24 mouse cellular contexts compared by ENCODE assay signal in genomic region chr2:152777081-152777480, GRCm38 (mm10). TPM values are rescaled to one million over a fixed set of nuclear protein-coding genes. Genes with fewer than 3 reads are reported as not detected.
A peak's percentile ranks its signal among the peaks of the same experiment; 100 is the strongest.
DNase-seq lines count a peak whose midpoint lies in the region; ATAC-seq and TF ChIP-seq lines count a peak whose summit lies in the region.
"Had no signal": no experiment of that assay in that cellular context is flagged by ENCODE, and none has a peak within 500 bp of the region (broad histone marks: within the 10 kb centered on the region; RNA-seq: fewer than 3 reads in every experiment).

No protein-coding gene starts in this region.

- no peaks in the 10 kb centered on the region for H3K27me3 ChIP-seq in midbrain, embryonic 11.5 days (ENCODE audit: control insufficient read depth, insufficient read depth, low read length)
- no peaks in the 10 kb centered on the region for H3K27me3 ChIP-seq in midbrain, embryonic 16.5 days (ENCODE audit: control insufficient read depth, insufficient read depth, low read depth, low read length)
- no peaks in the 10 kb centered on the region for H3K27me3 ChIP-seq in thymus, adult 2 months (ENCODE audit: control insufficient read depth, insufficient read depth, low read length)
- H3K27me3 ChIP-seq in kidney, embryonic 15.5 days, result no peaks in the 10 kb centered on the region
- H3K27me3 ChIP-seq: CH12.LX; embryonic facial prominence, embryonic 12.5 days; forebrain, embryonic 13.5 days; forebrain, embryonic 15.5 days; Patski had no signal

- no peak for DNase-seq in layer of hippocampus, adult 2 months (ENCODE audit: low spot score in 2 of 2)
- DNase-seq in layer of hippocampus, postnatal 25 days (ENCODE audit: extremely low spot score in 1 of 2, low spot score in 1 of 2), result no peak
- DNase-seq in midbrain, embryonic 11.5 days (ENCODE audit: low spot score, missing footprints), result peak; percentile 65
- DNase-seq in thymus, adult 2 months, result no peak
- DNase-seq in thymus, postnatal 10 days (ENCODE audit: low spot score in 2 of 2), result no peak
- DNase-seq: adrenal gland, adult 8-10 months; adrenal gland, postnatal 14 days; adrenal gland, postnatal 36 days; B cell, adult 2 months; cerebellum, adult 11-12 months; cerebellum, adult 2 months; cerebellum, adult 9-10 months; cerebellum, postnatal 10 days had no signal

- H3K4me3 ChIP-seq in layer of hippocampus, adult 2 months, result no peak overlapping the region
- no peak overlapping the region for H3K4me3 ChIP-seq in midbrain, embryonic 11.5 days (ENCODE audit: low read depth, low read length)
- H3K4me3 ChIP-seq in midbrain, embryonic 16.5 days (ENCODE audit: low read depth, low read length), result no peak overlapping the region
- H3K4me3 ChIP-seq in thymus, adult 2 months (ENCODE audit: control insufficient read depth, insufficient read depth, low read length), result no peak overlapping the region
- H3K4me3 ChIP-seq in kidney, embryonic 15.5 days (replicated peaks), result no peak overlapping the region
- H3K4me3 ChIP-seq: embryonic facial prominence, embryonic 10.5 days; embryonic facial prominence, embryonic 12.5 days; forebrain, embryonic 13.5 days; forebrain, embryonic 15.5 days had no signal

- H3K4me2 ChIP-seq in midbrain, embryonic 11.5 days, result no peak overlapping the region
- H3K4me2 ChIP-seq in midbrain, embryonic 16.5 days (ENCODE audit: low read length), result no peak overlapping the region
- no peak overlapping the region for H3K4me2 ChIP-seq in kidney, embryonic 15.5 days
- H3K4me2 ChIP-seq: embryonic facial prominence, embryonic 12.5 days; forebrain, embryonic 13.5 days; forebrain, embryonic 15.5 days had no signal

- peak overlapping the region; percentile 90 for H3K27ac ChIP-seq in layer of hippocampus, adult 2 months
- no peak overlapping the region for H3K27ac ChIP-seq in midbrain, embryonic 11.5 days (ENCODE audit: low read depth, low read length)
- H3K27ac ChIP-seq in midbrain, embryonic 16.5 days (ENCODE audit: low read length), result no peak overlapping the region
- H3K27ac ChIP-seq in thymus, adult 2 months (ENCODE audit: control insufficient read depth, insufficient read depth, low read length), result peak overlapping the region; percentile 1; the same call in 1 of the 2 replicates
- no peak overlapping the region for H3K27ac ChIP-seq in kidney, embryonic 15.5 days
- H3K27ac ChIP-seq: embryonic facial prominence, embryonic 10.5 days; embryonic facial prominence, embryonic 12.5 days; forebrain, embryonic 13.5 days; forebrain, embryonic 15.5 days had no signal

- no peaks in the 10 kb centered on the region for H3K9me3 ChIP-seq in midbrain, embryonic 11.5 days (ENCODE audit: control insufficient read depth, low read length)
- H3K9me3 ChIP-seq in midbrain, embryonic 16.5 days (replicated peaks; ENCODE audit: control insufficient read depth, low read length, poor library complexity, severe bottlenecking), result no peaks in the 10 kb centered on the region
- no peaks in the 10 kb centered on the region for H3K9me3 ChIP-seq in kidney, embryonic 15.5 days (replicated peaks)
- H3K9me3 ChIP-seq: embryonic facial prominence, embryonic 10.5 days; embryonic facial prominence, embryonic 12.5 days; forebrain, embryonic 13.5 days; forebrain, embryonic 15.5 days; G1E had no signal

- no peak for TF ChIP-seq CTCF in layer of hippocampus, adult 2 months (conservative IDR thresholded peaks at IDR 0.05)
- no peak for TF ChIP-seq CTCF in thymus, adult 2 months (IDR thresholded peaks at IDR 0.05; ENCODE audit: borderline replicate concordance, control insufficient read depth, extremely low read depth, insufficient read depth, low read length, poor library complexity)

- no peak for ATAC-seq in midbrain, embryonic 11.5 days (ENCODE audit: low FRiP score)
- ATAC-seq in midbrain, embryonic 16.5 days, result no peak
- ATAC-seq in kidney, embryonic 15.5 days (replicated peaks; ENCODE audit: low FRiP score), result no peak
- ATAC-seq: activated CD4-positive, CD25-positive, alpha-beta regulatory T cell, adult 4 months; CD4-positive, CD25-positive, alpha-beta regulatory T cell, adult 4 months; forebrain, embryonic 13.5 days; forebrain, embryonic 15.5 days; Patski had no signal

- no peak for TF ChIP-seq POLR2A in thymus, adult 2 months (IDR thresholded peaks at IDR 0.05; ENCODE audit: control insufficient read depth, extremely low read depth, insufficient read depth, low read length, poor library complexity)

- H3K36me3 ChIP-seq in midbrain, embryonic 11.5 days (ENCODE audit: control insufficient read depth, insufficient read depth, low read length), result peaks cover 6% of the 10 kb centered on the region; the same call in 1 of the 2 replicates
- no peaks in the 10 kb centered on the region for H3K36me3 ChIP-seq in midbrain, embryonic 16.5 days (ENCODE audit: control insufficient read depth, insufficient read depth, low read length)
- peaks cover 30% of the 10 kb centered on the region for H3K36me3 ChIP-seq in thymus, adult 2 months (ENCODE audit: control insufficient read depth, insufficient read depth, low read length)
- peaks cover 46% of the 10 kb centered on the region for H3K36me3 ChIP-seq in kidney, embryonic 15.5 days

- no peak overlapping the region for H3K9ac ChIP-seq in midbrain, embryonic 11.5 days (ENCODE audit: low read length)
- no peak overlapping the region for H3K9ac ChIP-seq in midbrain, embryonic 16.5 days (ENCODE audit: low read depth, low read length)
- H3K9ac ChIP-seq in kidney, embryonic 15.5 days, result no peak overlapping the region
- H3K9ac ChIP-seq: embryonic facial prominence, embryonic 12.5 days; forebrain, embryonic 13.5 days; forebrain, embryonic 15.5 days had no signal

- WGBS in midbrain, embryonic 11.5 days, result 88% methylated on average over 3 of the region's 3 CpGs
- 85% methylated on average over 3 of the region's 3 CpGs for WGBS in midbrain, embryonic 16.5 days
- WGBS in thymus, adult 2 months, result 94% methylated on average over 3 of the region's 3 CpGs
- 85% methylated on average over 3 of the region's 3 CpGs for WGBS in kidney, embryonic 15.5 days

- no peaks in the 10 kb centered on the region for H3K4me1 ChIP-seq in midbrain, embryonic 11.5 days (ENCODE audit: control insufficient read depth, insufficient read depth, low read length)
- H3K4me1 ChIP-seq in midbrain, embryonic 16.5 days (ENCODE audit: control insufficient read depth, insufficient read depth, low read length), result no peaks in the 10 kb centered on the region
- peaks cover 52% of the 10 kb centered on the region for H3K4me1 ChIP-seq in thymus, adult 2 months (replicated peaks; ENCODE audit: control insufficient read depth, insufficient read depth, low read length)
- peaks cover 7% of the 10 kb centered on the region; the same call in 1 of the 2 replicates for H3K4me1 ChIP-seq in kidney, embryonic 15.5 days
- H3K4me1 ChIP-seq: embryonic facial prominence, embryonic 12.5 days; forebrain, embryonic 13.5 days had no signal

RNA-seq across cellular contexts. Expression of gene Cox4i2, which starts 23.1 kb away (rescaled TPM):
- total RNA-seq in layer of hippocampus, adult 2 months (2021), result 1 to 10 TPM; 1.4 to 1.6 TPM
- 1 to 10 TPM; 2.0 to 2.7 TPM for total RNA-seq in layer of hippocampus, postnatal 25 days (2021)
- 2.8 and 3.7 TPM in 2 replicates for polyA plus RNA-seq in midbrain, embryonic 11.5 days (2014; fragmentation: Nextera tagmentation; extraction: Ambion mirVana)
- polyA plus RNA-seq in midbrain, embryonic 16.5 days (2015; fragmentation: Nextera tagmentation; extraction: Ambion mirVana), result 5.0 and 5.4 TPM in 2 replicates
- 1.6 and 1.9 TPM in 2 replicates for polyA plus RNA-seq in thymus, adult 2 months (2012; rRNA removed)
- 16.4 and 20.9 TPM in 2 replicates for polyA plus RNA-seq in kidney, embryonic 15.5 days (2015; fragmentation: Nextera tagmentation; extraction: Ambion mirVana)
- total RNA-seq: CH12.LX had no signal
- polyA plus RNA-seq: activated CD4-positive, CD25-positive, alpha-beta regulatory T cell, adult 4 months; G1E had no signal

RNA-seq across cellular contexts. Expression of gene Id1, which starts 41.0 kb away (rescaled TPM):
- total RNA-seq in layer of hippocampus, adult 2 months (2021), result 10 to 100 TPM; 23.5 to 25.4 TPM
- total RNA-seq in layer of hippocampus, postnatal 25 days (2021), result 10 to 100 TPM; 19.6 to 22.4 TPM
- polyA plus RNA-seq in midbrain, embryonic 11.5 days (2014; fragmentation: Nextera tagmentation; extraction: Ambion mirVana), result 66.0 and 70.7 TPM in 2 replicates
- polyA plus RNA-seq in midbrain, embryonic 16.5 days (2015; fragmentation: Nextera tagmentation; extraction: Ambion mirVana), result 23.7 and 35.7 TPM in 2 replicates
- polyA plus RNA-seq in thymus, adult 2 months (2012; rRNA removed), result 54.6 and 66.4 TPM in 2 replicates
- 133 and 143 TPM in 2 replicates for polyA plus RNA-seq in kidney, embryonic 15.5 days (2015; fragmentation: Nextera tagmentation; extraction: Ambion mirVana)

RNA-seq across cellular contexts. Expression of gene Bcl2l1, which starts 54.4 kb away (rescaled TPM):
- 100 to 1,000 TPM; 129 to 134 TPM for total RNA-seq in layer of hippocampus, adult 2 months (2021)
- total RNA-seq in layer of hippocampus, postnatal 25 days (2021), result 100 to 1,000 TPM; 121 to 144 TPM
- 120 and 125 TPM in 2 replicates for polyA plus RNA-seq in midbrain, embryonic 11.5 days (2014; fragmentation: Nextera tagmentation; extraction: Ambion mirVana)
- 186 and 194 TPM in 2 replicates for polyA plus RNA-seq in midbrain, embryonic 16.5 days (2015; fragmentation: Nextera tagmentation; extraction: Ambion mirVana)
- polyA plus RNA-seq in thymus, adult 2 months (2012; rRNA removed), result 205 and 207 TPM in 2 replicates
- polyA plus RNA-seq in kidney, embryonic 15.5 days (2015; fragmentation: Nextera tagmentation; extraction: Ambion mirVana), result 99.5 and 106 TPM in 2 replicates

Comparison
In these comparisons a context has a peak if more than half of its experiments do, and no peak if none do; other contexts are left out.
1. H3K27ac ChIP-seq: peak in layer of hippocampus, adult 2 months (single experiment) and thymus, adult 2 months (single experiment); none in midbrain, embryonic 11.5 days (single experiment), midbrain, embryonic 16.5 days (single experiment) and kidney, embryonic 15.5 days (single experiment).